Mouse (Mus musculus): ENCODE results near the gene Stx19. TPM values are rescaled to one million over a fixed set of nuclear protein-coding genes. Genes with fewer than 3 reads are reported as not detected.

Stx19 gene
- total RNA-seq (2021): not detected

- no peak for DNase-seq (ENCODE audit: low spot score in 2 of 2)
- intact Hi-C loops (cut with DNase I): no loop called here
These were observed at the start of gene Stx19 for GRCm38 (mm10) chr16:62814491-62814890. Stx19 (plus strand) TSS chr16:62814676.

GRCm38 (mm10) chr16:62773462-62773861 is 41.0 kb upstream of the Stx19 start:
- intact Hi-C loops (cut with DNase I): loop anchor here (2.0 kb wide), 1 partner anchor 267 kb away; no protein-coding TSS in a partner anchor
- DNase-seq (ENCODE audit: low spot score in 2 of 2): peak in 1 of 2 experiments; percentile 33

GRCm38 (mm10) chr16:62776034-62776433 is 38.4 kb upstream of the Stx19 start:
- peak in 1 of 2 experiments; percentile 7 for DNase-seq (ENCODE audit: low spot score in 2 of 2)

GRCm38 (mm10) chr16:62778282-62778681 is 36.2 kb upstream of the Stx19 start:
- intact Hi-C loops (cut with DNase I): no loop called here
- DNase-seq (ENCODE audit: low spot score in 2 of 2): no peak

More at GRCm38 (mm10) chr16:62776034-62776433, 38.4 kb upstream of the Stx19 start:
- intact Hi-C loops (cut with DNase I): no loop called here

GRCm38 (mm10) chr16:62782229-62782628 is 32.2 kb upstream of the Stx19 start:
- no peak for DNase-seq (ENCODE audit: low spot score in 2 of 2)
- intact Hi-C loops (cut with DNase I): no loop called here

GRCm38 (mm10) chr16:62786621-62787331 is 27.7 kb upstream of the Stx19 start, which contains the start of gene Nsun3:
Nsun3 (minus strand) TSS chr16:62786818.
- DNase-seq (ENCODE audit: low spot score in 2 of 2): peak; percentile 94 to 97
- intact Hi-C loops (cut with DNase I): loop anchor here (2.0 kb wide), 1 partner anchor 40 kb away; no protein-coding TSS in a partner anchor

- no peak for DNase-seq (ENCODE audit: low spot score in 2 of 2)
- intact Hi-C loops (cut with DNase I): no loop called here
These were observed 17.9 kb upstream of the Stx19 start for GRCm38 (mm10) chr16:62796608-62797007.

GRCm38 (mm10) chr16:62798808-62799207 is 15.7 kb upstream of the Stx19 start:
- intact Hi-C loops (cut with DNase I): no loop called here
- DNase-seq (ENCODE audit: low spot score in 2 of 2): no peak

GRCm38 (mm10) chr16:62799426-62799825 is 15.1 kb upstream of the Stx19 start:
- DNase-seq (ENCODE audit: low spot score in 2 of 2): no peak
- intact Hi-C loops (cut with DNase I): no loop called here

- DNase-seq (ENCODE audit: low spot score in 2 of 2): no peak
- intact Hi-C loops (cut with DNase I): no loop called here
These were observed 14.6 kb upstream of the Stx19 start for GRCm38 (mm10) chr16:62799839-62800238.

- intact Hi-C loops (cut with DNase I): no loop called here
- DNase-seq (ENCODE audit: low spot score in 2 of 2): no peak
These were observed 9.9 kb upstream of the Stx19 start for GRCm38 (mm10) chr16:62804621-62805020.

GRCm38 (mm10) chr16:62807249-62807979 is 7.1 kb upstream of the Stx19 start:
- intact Hi-C loops (cut with DNase I): no loop called here
- no peak for DNase-seq (ENCODE audit: low spot score in 2 of 2)

- intact Hi-C loops (cut with DNase I): no loop called here
These were observed 3.6 kb upstream of the Stx19 start for GRCm38 (mm10) chr16:62810855-62811254.

GRCm38 (mm10) chr16:62813790-62814189 is 686 bp upstream of the Stx19 start:
- intact Hi-C loops (cut with DNase I): no loop called here
- DNase-seq (ENCODE audit: low spot score in 2 of 2): no peak

More at GRCm38 (mm10) chr16:62810855-62811254, 3.6 kb upstream of the Stx19 start:
- DNase-seq (ENCODE audit: low spot score in 2 of 2): no peak

- DNase-seq (ENCODE audit: low spot score in 2 of 2): peak in 1 of 2 experiments; percentile 52
- intact Hi-C loops (cut with DNase I): no loop called here
These were observed 8.0 kb downstream of the Stx19 start for GRCm38 (mm10) chr16:62822472-62822871.

GRCm38 (mm10) chr16:62826156-62827001 is 11.9 kb downstream of the Stx19 start:
- intact Hi-C loops (cut with DNase I): loop anchor here (2.0 kb wide), 1 partner anchor 40 kb away; the partner anchor contains the start of gene Nsun3

GRCm38 (mm10) chr16:62832027-62832426 is 17.6 kb downstream of the Stx19 start:
- intact Hi-C loops (cut with DNase I): no loop called here
- DNase-seq (ENCODE audit: low spot score in 2 of 2): no peak

More at GRCm38 (mm10) chr16:62826156-62827001, 11.9 kb downstream of the Stx19 start:
- peak in 1 of 2 experiments; percentile 37 for DNase-seq (ENCODE audit: low spot score in 2 of 2)

- DNase-seq (ENCODE audit: low spot score in 2 of 2): no peak
- intact Hi-C loops (cut with DNase I): no loop called here
These were observed 18.0 kb downstream of the Stx19 start for GRCm38 (mm10) chr16:62832481-62832880.

- DNase-seq (ENCODE audit: low spot score in 2 of 2): no peak
- intact Hi-C loops (cut with DNase I): no loop called here
These were observed 19.7 kb downstream of the Stx19 start for GRCm38 (mm10) chr16:62834016-62834735.

Data from left cerebral cortex, postnatal 25 days (tissue).